Mouse (Mus musculus): ENCODE measurements at regions not wholly inside any gene's neighbourhood (a gene's known extent, or its start where the extent isn't known, plus 50 kb on each side); places are given as distances from the start of the nearest gene placed in this dataset.
"Not testable (repeated sequence)": the region's sequence is repeated elsewhere in the genome, so short reads cannot be mapped to it uniquely, and the experiment has no call there.

GRCm38 (mm10) chr12:3188734-3189275, 121.0 kb downstream of the Rab10 start:
- not testable (repeated sequence) for H3K9ac ChIP-seq (replicated peaks); H3K9me3 ChIP-seq; ATAC-seq; H3K4me1 ChIP-seq (replicated peaks); H3K27ac ChIP-seq; H3K27me3 ChIP-seq; H3K36me3 ChIP-seq; H3K4me3 ChIP-seq (replicated peaks); H3K4me2 ChIP-seq (replicated peaks)
- WGBS: 75% methylated on average over 2 of the region's 2 CpGs

DNA sequence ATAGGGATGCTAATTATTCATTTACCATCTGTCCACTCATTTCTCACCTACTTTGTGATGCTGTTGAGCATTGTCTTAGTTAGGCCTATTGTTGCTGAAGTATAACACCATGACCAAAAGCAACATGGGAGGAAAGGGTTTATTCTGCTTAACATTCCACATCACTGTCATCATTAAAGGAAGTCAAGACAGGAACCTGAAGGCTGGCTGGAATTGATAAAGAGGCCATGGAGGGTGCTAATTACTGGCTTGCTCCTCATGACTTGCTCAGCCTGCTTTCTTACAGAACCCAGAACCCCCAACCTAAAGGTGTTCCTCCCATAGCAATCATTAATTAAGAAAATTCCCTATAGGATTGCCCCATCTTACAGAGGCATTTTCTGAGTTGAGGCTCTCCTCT, 121.6 kb downstream of the Rab10 start:
- Histone ChIP-seq H3K36me3 (no peaks in the 10 kb centered on the region), H3K27me3 (no peaks in the 10 kb centered on the region), H3K27ac (no peak overlapping the region), H3K4me1 (replicated peaks) (no peaks in the 10 kb centered on the region), H3K9ac (replicated peaks) (no peak overlapping the region), H3K4me2 (replicated peaks) (no peak overlapping the region), H3K4me3 (replicated peaks) (no peak overlapping the region), H3K9me3 (no peaks in the 10 kb centered on the region)
- no peak for ATAC-seq

- Histone ChIP-seq H3K9ac (replicated peaks) (no peak overlapping the region), H3K4me1 (replicated peaks) (no peaks in the 10 kb centered on the region)
- no peak for ATAC-seq
These were observed 136.4 kb downstream of the Rab10 start for GRCm38 (mm10) chr12:3173325-3173724.

GRCm38 (mm10) chr12:3169705-3170287, 140.0 kb downstream of the Rab10 start:
- not testable (repeated sequence) for H3K4me1 ChIP-seq (replicated peaks); H3K9ac ChIP-seq (replicated peaks); H3K27me3 ChIP-seq; H3K4me3 ChIP-seq (replicated peaks); H3K36me3 ChIP-seq; H3K27ac ChIP-seq; H3K9me3 ChIP-seq; ATAC-seq; H3K4me2 ChIP-seq (replicated peaks)
- 10% methylated on average over 8 of the region's 8 CpGs for WGBS

More at GRCm38 (mm10) chr12:3173325-3173724, 136.4 kb downstream of the Rab10 start:
- no peak overlapping the region for H3K4me2 ChIP-seq (replicated peaks)
- 67% methylated on average over 2 of the region's 2 CpGs for WGBS
- H3K27me3 ChIP-seq: no peaks in the 10 kb centered on the region
- no peaks in the 10 kb centered on the region for H3K36me3 ChIP-seq
- no peaks in the 10 kb centered on the region for H3K9me3 ChIP-seq
- H3K27ac ChIP-seq: no peak overlapping the region
- H3K4me3 ChIP-seq (replicated peaks): no peak overlapping the region

- not testable (repeated sequence) for H3K27ac ChIP-seq; H3K27me3 ChIP-seq; H3K4me2 ChIP-seq (replicated peaks); H3K4me3 ChIP-seq (replicated peaks); H3K4me1 ChIP-seq (replicated peaks); H3K9me3 ChIP-seq; ATAC-seq; H3K9ac ChIP-seq (replicated peaks); H3K36me3 ChIP-seq
- 72% methylated on average over 6 of the region's 6 CpGs for WGBS
These were observed 148.1 kb downstream of the Rab10 start for GRCm38 (mm10) chr12:3161666-3162065.

- H3K4me3 ChIP-seq (replicated peaks); H3K4me1 ChIP-seq (replicated peaks); ATAC-seq; H3K9ac ChIP-seq (replicated peaks); H3K4me2 ChIP-seq (replicated peaks); H3K9me3 ChIP-seq; H3K27me3 ChIP-seq; H3K36me3 ChIP-seq; H3K27ac ChIP-seq: not testable (repeated sequence)
- 87% methylated on average over 2 of the region's 2 CpGs for WGBS
These were observed 151.0 kb downstream of the Rab10 start for GRCm38 (mm10) chr12:3158771-3159170.

- 90% methylated on average over 7 of the region's 7 CpGs for WGBS
- not testable (repeated sequence) for H3K27ac ChIP-seq; H3K9ac ChIP-seq (replicated peaks); H3K36me3 ChIP-seq; H3K4me1 ChIP-seq (replicated peaks); ATAC-seq; H3K4me3 ChIP-seq (replicated peaks); H3K27me3 ChIP-seq; H3K4me2 ChIP-seq (replicated peaks); H3K9me3 ChIP-seq
These were observed 156.1 kb downstream of the Rab10 start for GRCm38 (mm10) chr12:3153705-3154104.

DNA sequence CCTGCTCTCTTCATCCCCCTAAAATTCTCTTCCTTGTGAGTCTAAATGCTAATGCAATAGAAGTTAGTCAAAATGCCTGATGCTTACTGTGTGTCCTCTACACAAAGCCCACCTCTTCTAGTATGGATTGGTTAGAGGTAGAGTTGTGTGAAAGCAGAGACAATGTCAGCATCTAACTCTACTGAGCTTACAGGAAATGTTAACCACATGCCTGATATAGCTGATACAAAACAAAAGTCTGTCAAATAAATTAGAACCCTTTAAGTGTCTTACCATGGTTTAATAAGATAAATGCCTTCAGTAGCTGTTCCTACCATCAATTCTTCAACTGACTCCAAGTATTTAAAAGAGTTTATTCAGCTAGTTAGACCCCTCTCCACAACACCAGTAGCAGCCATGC, 177.2 kb downstream of the Rab10 start:
- not testable (repeated sequence) for H3K27ac ChIP-seq; H3K27me3 ChIP-seq; H3K4me2 ChIP-seq (replicated peaks); H3K36me3 ChIP-seq; ATAC-seq; H3K9ac ChIP-seq (replicated peaks); H3K9me3 ChIP-seq; H3K4me3 ChIP-seq (replicated peaks); H3K4me1 ChIP-seq (replicated peaks)

DNA sequence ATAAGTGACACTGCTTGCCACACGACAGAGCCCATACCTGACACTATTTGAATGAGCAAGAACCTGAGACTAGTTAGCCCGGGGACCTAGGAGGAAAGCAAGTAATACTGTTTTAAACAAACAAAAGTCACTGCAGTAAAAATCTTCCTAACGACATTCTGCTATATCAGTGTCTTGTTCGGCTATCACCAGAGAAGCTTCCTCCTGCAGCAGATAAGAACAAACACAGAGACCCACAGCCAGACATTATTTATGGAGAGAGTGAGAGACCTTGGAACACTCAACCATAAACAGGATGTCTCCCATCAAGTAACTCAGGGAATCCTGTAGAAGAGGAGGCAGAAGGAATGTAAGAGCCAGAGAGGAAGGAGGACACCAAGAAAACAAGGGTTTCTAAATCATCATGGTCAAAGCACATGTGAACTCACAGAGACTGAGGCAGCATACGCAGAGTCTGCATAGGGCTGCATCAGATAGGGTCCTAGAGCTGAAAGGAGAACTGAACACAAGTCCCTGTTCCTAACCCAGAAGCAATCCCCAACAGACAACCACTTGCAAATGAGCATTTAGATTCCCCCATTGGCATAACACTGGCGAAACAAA, 178.5 kb downstream of the Rab10 start:
- H3K4me1 ChIP-seq (replicated peaks): not testable (repeated sequence)
- 88% methylated on average over 6 of the region's 6 CpGs for WGBS

GRCm38 (mm10) chr12:3127336-3127735, 182.4 kb downstream of the Rab10 start:
- not testable (repeated sequence) for ATAC-seq; H3K4me2 ChIP-seq (replicated peaks); H3K9ac ChIP-seq (replicated peaks); H3K4me1 ChIP-seq (replicated peaks); H3K9me3 ChIP-seq; H3K27me3 ChIP-seq; H3K27ac ChIP-seq; H3K36me3 ChIP-seq; H3K4me3 ChIP-seq (replicated peaks)
- WGBS: 75% methylated on average over 1 of the region's 1 CpGs

More for the DNA sequence above, 178.5 kb downstream of the Rab10 start:
- ATAC-seq; H3K4me2 ChIP-seq (replicated peaks); H3K9ac ChIP-seq (replicated peaks); H3K4me3 ChIP-seq (replicated peaks); H3K36me3 ChIP-seq; H3K27me3 ChIP-seq; H3K27ac ChIP-seq; H3K9me3 ChIP-seq: not testable (repeated sequence)

- Histone ChIP-seq H3K4me3 (replicated peaks) (no peak overlapping the region), H3K27me3 (no peaks in the 10 kb centered on the region), H3K4me2 (replicated peaks) (no peak overlapping the region), H3K27ac (no peak overlapping the region), H3K9me3 (no peaks in the 10 kb centered on the region), H3K4me1 (replicated peaks) (no peaks in the 10 kb centered on the region), H3K36me3 (no peaks in the 10 kb centered on the region), H3K9ac (replicated peaks) (no peak overlapping the region)
- 55% methylated on average over 1 of the region's 1 CpGs for whole genome bisulfite sequencing
- no peak for ATAC-seq
These were observed 185.7 kb downstream of the Rab10 start for GRCm38 (mm10) chr12:3124036-3124435.

- WGBS: 61% methylated on average over 11 of the region's 11 CpGs
These were observed 199.2 kb downstream of the Rab10 start for GRCm38 (mm10) chr12:3110589-3110988.

DNA sequence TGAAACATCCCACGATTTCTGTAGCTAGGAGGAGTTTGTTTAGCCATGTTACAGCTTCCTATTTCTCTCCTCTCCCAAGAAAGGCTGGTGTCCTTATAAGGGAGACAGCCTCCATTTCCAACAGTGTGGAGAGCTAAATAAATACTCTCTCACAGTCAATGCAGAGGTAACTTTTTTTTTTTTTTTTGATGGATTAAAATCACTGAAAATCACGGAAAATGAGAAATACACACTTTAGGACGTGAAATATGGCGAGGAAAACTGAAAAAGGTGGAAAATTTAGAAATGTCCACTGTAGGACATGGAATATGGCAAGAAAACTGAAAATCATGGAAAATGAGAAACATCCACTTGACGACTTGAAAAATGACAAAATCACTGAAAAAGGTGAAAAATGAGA, 200.1 kb downstream of the Rab10 start:
- not testable (repeated sequence) for H3K4me2 ChIP-seq (replicated peaks); H3K27me3 ChIP-seq; H3K4me1 ChIP-seq (replicated peaks); H3K36me3 ChIP-seq; H3K27ac ChIP-seq; ATAC-seq; H3K9me3 ChIP-seq; H3K4me3 ChIP-seq (replicated peaks); H3K9ac ChIP-seq (replicated peaks)
- 83% methylated on average over 5 of the region's 5 CpGs for WGBS

More at GRCm38 (mm10) chr12:3110589-3110988, 199.2 kb downstream of the Rab10 start:
- not testable (repeated sequence) for H3K36me3 ChIP-seq; H3K4me2 ChIP-seq (replicated peaks); H3K9ac ChIP-seq (replicated peaks); H3K4me1 ChIP-seq (replicated peaks); H3K9me3 ChIP-seq; H3K4me3 ChIP-seq (replicated peaks); H3K27ac ChIP-seq; ATAC-seq; H3K27me3 ChIP-seq
